Mouse (Mus musculus) small intestine, adult 2 months (tissue): ENCODE data around the gene Crebbp. TPM values are rescaled to one million over a fixed set of nuclear protein-coding genes. Genes with fewer than 3 reads are reported as not detected.

ENCODE experiments used
- H3K27ac ChIP-seq: fragments of 200-500 bp; 2 replicates; pipeline ENCODE4 v1.5.1; 2012; ENCODE audit warnings: low read depth, low read length, control low read depth, inconsistent platforms; ENCODE audit not compliant: insufficient read depth
- H3K27me3 ChIP-seq: fragments of 200-500 bp; 2 replicates; pipeline ENCODE4 v1.6.1; 2012; ENCODE audit warnings: mild to moderate bottlenecking, moderate library complexity, low read length, inconsistent platforms; ENCODE audit not compliant: control insufficient read depth, insufficient read depth
- H3K36me3 ChIP-seq: fragments of 200-500 bp; 2 replicates; pipeline ENCODE4 v1.6.1; 2012; ENCODE audit warnings: mild to moderate bottlenecking, low read length, control low read depth, inconsistent platforms; ENCODE audit not compliant: control insufficient read depth, insufficient read depth
- H3K4me1 ChIP-seq: fragments of 200-500 bp; 2 replicates; pipeline ENCODE4 v1.6.1; 2012; ENCODE audit warnings: low read length, inconsistent platforms, mixed read lengths; ENCODE audit not compliant: control insufficient read depth, insufficient read depth, insufficient read length
- H3K4me3 ChIP-seq: fragments of 200-500 bp; 2 replicates; pipeline ENCODE4 v1.5.1; 2012; ENCODE audit warnings: low read depth, mild to moderate bottlenecking, control low read depth, inconsistent platforms, low read length, moderate library complexity
- CTCF ChIP-seq: fragments of 200-500 bp; IDR thresholded peaks from 2 replicates; pipeline ENCODE4 v1.5.1; 2012; ENCODE audit warnings: low read depth, mild to moderate bottlenecking, control low read depth, inconsistent platforms, low read length, moderate library complexity, mixed read lengths; ENCODE audit not compliant: insufficient replicate concordance, insufficient read length; ENCODE audit errors: extremely low read depth
- POLR2A ChIP-seq: fragments of 200-500 bp; IDR thresholded peaks from 2 replicates; pipeline ENCODE4 v1.6.1; 2012; ENCODE audit warnings: low read depth, mild to moderate bottlenecking, control low read depth, inconsistent platforms, low read length, moderate library complexity
- WGBS: fragments of 180-500 bp; shearing (Covaris S2); methylation state at CpG from one replicate; pipeline ENCODE4 v1.1.7; 2018; 5-methylcytosine and 5-hydroxymethylcytosine counted together
- polyA plus RNA-seq: library from polyadenylated mRNA; depleted of rRNA; stranded (reverse); fragments of >200 nt; gene quantifications from 2 replicates; pipeline ENCODE4 v1.2.3, GENCODE M21; 2012

Gene Crebbp
- polyA plus RNA-seq, 1 experiment: 39.3 TPM

DNA sequence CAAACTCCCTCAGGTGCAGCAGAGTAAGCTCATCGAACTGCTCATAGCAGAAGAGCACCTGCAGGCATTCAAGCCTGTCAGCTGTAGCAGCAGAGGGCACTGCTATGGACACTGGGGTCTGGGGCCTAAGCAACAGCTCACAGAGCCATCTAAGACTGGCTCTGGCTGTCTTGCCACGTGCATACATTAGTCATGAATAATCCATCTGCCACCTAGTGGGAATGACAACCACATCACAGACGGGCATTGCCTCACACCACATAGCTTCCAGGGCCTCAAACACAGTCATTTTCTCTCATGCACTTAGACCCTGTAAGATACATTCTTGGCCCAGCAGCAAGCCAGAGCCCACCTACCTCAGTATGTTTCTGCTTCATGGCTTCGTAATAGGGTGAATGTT lies 168.3 kb downstream of the Crebbp start:
- no peaks in the 10 kb centered on the region; the same call in 1 of the 2 replicates for H3K4me1 ChIP-seq
- no peak overlapping the region for H3K27ac ChIP-seq
- H3K36me3 ChIP-seq: peaks cover 49% of the 10 kb centered on the region
- H3K4me3 ChIP-seq: no peak overlapping the region
- no peaks in the 10 kb centered on the region for H3K27me3 ChIP-seq
- TF ChIP-seq CTCF (no peak), POLR2A (no peak)
- WGBS: 83% methylated on average over 4 of the region's 4 CpGs

DNA sequence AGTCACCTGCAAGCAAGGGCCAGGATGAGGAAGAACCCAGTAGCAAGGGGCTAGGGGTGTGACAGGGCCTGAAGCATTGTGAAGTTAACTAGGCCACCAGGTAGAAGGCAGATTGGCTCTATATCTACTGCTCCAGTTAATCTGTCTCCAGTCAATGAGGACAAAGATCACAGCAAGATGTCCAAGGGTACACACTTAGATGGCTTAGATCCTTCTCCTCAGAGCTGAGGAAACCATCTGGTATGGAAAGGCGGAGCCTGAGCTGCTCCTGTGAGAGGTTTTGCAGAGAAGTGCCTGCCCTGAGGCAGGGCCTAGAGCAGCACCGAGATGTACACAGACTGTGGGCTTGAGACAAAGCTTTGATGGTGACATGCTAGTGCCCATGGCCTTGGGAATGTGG lies 169.7 kb downstream of the Crebbp start:
- peaks cover under 1% of the 10 kb centered on the region; the same call in 1 of the 2 replicates for H3K4me1 ChIP-seq
- no peak overlapping the region for H3K27ac ChIP-seq
- no peak overlapping the region for H3K4me3 ChIP-seq
- WGBS: 91% methylated on average over 2 of the region's 2 CpGs
- no peak for TF ChIP-seq POLR2A
- no peak for TF ChIP-seq CTCF
- H3K27me3 ChIP-seq: no peaks in the 10 kb centered on the region
- peaks cover 54% of the 10 kb centered on the region for H3K36me3 ChIP-seq

GRCm38 (mm10) chr16:4041646-4042045 lies 172.2 kb downstream of the Crebbp start:
- Histone ChIP-seq H3K36me3 (peaks cover 45% of the 10 kb centered on the region), H3K27ac (no peak overlapping the region), H3K27me3 (no peaks in the 10 kb centered on the region), H3K4me3 (no peak overlapping the region), H3K4me1 (peaks cover 9% of the 10 kb centered on the region; the same call in 1 of the 2 replicates)
- TF ChIP-seq POLR2A (no peak), CTCF (no peak)
- WGBS: 99% methylated on average over 4 of the region's 4 CpGs

DNA sequence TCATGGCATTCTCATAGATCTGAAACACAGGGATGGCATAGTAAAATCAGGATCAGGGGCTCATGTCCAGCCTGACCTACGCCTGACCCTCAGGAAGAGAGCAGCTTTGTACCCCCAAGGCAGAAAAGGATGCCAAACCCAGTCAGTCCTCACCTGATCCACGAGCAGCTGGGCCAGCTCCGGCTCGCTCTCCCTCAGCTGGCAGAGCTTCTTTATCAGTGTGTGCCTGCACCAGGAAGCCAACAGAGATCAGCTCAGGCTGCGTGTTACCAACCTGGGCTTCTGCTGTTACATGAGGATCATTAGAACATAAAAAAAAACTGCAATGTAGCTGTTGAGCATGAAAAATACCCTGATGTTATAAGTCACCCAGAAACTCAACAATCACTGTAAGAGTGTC lies 173.6 kb downstream of the Crebbp start:
- peaks cover 33% of the 10 kb centered on the region for H3K36me3 ChIP-seq
- WGBS: 85% methylated on average over 5 of the region's 5 CpGs
- no peak overlapping the region for H3K4me3 ChIP-seq
- no peak for TF ChIP-seq CTCF
- TF ChIP-seq POLR2A: no peak
- peaks cover 15% of the 10 kb centered on the region; the same call in 1 of the 2 replicates for H3K4me1 ChIP-seq
- no peak overlapping the region for H3K27ac ChIP-seq
- no peaks in the 10 kb centered on the region for H3K27me3 ChIP-seq

GRCm38 (mm10) chr16:4037690-4038089 lies 176.1 kb downstream of the Crebbp start:
- peaks cover 20% of the 10 kb centered on the region for H3K36me3 ChIP-seq
- 76% methylated on average over 7 of the region's 7 CpGs for WGBS
- no peak for TF ChIP-seq CTCF
- TF ChIP-seq POLR2A: no peak
- peak overlapping the region; percentile 23; the same call in 1 of the 2 replicates for H3K4me3 ChIP-seq
- peaks cover 17% of the 10 kb centered on the region for H3K4me1 ChIP-seq
- no peaks in the 10 kb centered on the region for H3K27me3 ChIP-seq
- peak overlapping the region; percentile 22; the same call in 1 of the 2 replicates for H3K27ac ChIP-seq

DNA sequence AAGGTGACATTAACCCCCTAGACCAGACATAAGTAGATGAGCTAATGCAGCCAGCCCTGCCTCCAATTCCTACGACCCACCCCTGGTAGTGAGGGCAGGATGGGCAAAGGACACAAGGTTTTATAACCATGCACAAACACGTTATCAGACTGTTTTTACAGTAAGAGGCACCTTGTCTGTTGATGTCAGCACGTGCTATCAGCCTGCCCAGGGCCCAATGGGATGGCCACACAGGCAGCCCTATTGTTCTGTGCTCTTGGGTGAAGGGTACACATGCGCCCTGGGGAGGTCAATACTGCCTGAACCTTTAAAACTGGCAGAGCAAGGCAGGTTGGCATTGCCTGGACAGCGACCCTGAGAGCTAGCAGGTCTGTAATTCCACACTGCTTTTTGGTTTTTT lies 177.0 kb downstream of the Crebbp start, which contains the start of gene Dnase1:
Gene Dnase1, plus strand, starts transcription at position 136 of the 400 bp plus-strand sequence.
- Histone ChIP-seq H3K4me1 (peaks cover 17% of the 10 kb centered on the region), H3K4me3 (peak within 1 kb of the TSS; percentile 23; the same call in 1 of the 2 replicates), H3K27ac (peak within 1 kb of the TSS; percentile 22; the same call in 1 of the 2 replicates), H3K27me3 (no peaks in the 10 kb centered on the region), H3K36me3 (peaks cover 20% of the 10 kb centered on the region)
- TF ChIP-seq POLR2A (no peak), CTCF (no peak)
- WGBS: 37% methylated on average over 5 of the region's 5 CpGs

- Histone ChIP-seq H3K36me3 (peaks cover 17% of the 10 kb centered on the region), H3K4me1 (peaks cover 17% of the 10 kb centered on the region), H3K27ac (no peak overlapping the region), H3K27me3 (no peaks in the 10 kb centered on the region), H3K4me3 (no peak overlapping the region)
- 90% methylated on average over 2 of the region's 2 CpGs for whole genome bisulfite sequencing
- TF ChIP-seq POLR2A: no peak
- no peak for TF ChIP-seq CTCF
Measured at GRCm38 (mm10) chr16:4035575-4035974, 178.2 kb downstream of the Crebbp start.

GRCm38 (mm10) chr16:4034476-4034875 lies 179.3 kb downstream of the Crebbp start:
- no peak overlapping the region for H3K27ac ChIP-seq
- H3K4me3 ChIP-seq: no peak overlapping the region
- 73% methylated on average over 3 of the region's 3 CpGs for WGBS
- peaks cover 11% of the 10 kb centered on the region for H3K36me3 ChIP-seq
- peaks cover 19% of the 10 kb centered on the region for H3K4me1 ChIP-seq
- H3K27me3 ChIP-seq: no peaks in the 10 kb centered on the region
- TF ChIP-seq CTCF: no peak
- no peak for TF ChIP-seq POLR2A
